Mouse (Mus musculus) MEL-GATA-1-ER (cell line): ENCODE measurements around the gene Nppa.
"Not testable (repeated sequence)": the region's sequence is repeated elsewhere in the genome, so short reads cannot be mapped to it uniquely, and the experiment has no call there.

Experiments
- DNase-seq: peaks from one replicate; pipeline ENCODE4 v3.0.0-alpha.2; 2012; ENCODE audit warnings: low read depth; ENCODE audit errors: extremely low read depth

Gene Nppa

GRCm38 (mm10) chr4:148009641-148010040 is 9.1 kb downstream of the Nppa start:
- DNase-seq: no peak

- no peak for DNase-seq
Measured at GRCm38 (mm10) chr4:148011332-148011731, 10.8 kb downstream of the Nppa start.

GRCm38 (mm10) chr4:148012216-148012615 is 11.7 kb downstream of the Nppa start:
- DNase-seq: no peak

- no peak for DNase-seq
Measured at GRCm38 (mm10) chr4:148015418-148015817, 14.9 kb downstream of the Nppa start.

GRCm38 (mm10) chr4:148016981-148017380 is 16.5 kb downstream of the Nppa start:
- DNase-seq: no peak

- no peak for DNase-seq
Measured at GRCm38 (mm10) chr4:148018410-148018809, 17.9 kb downstream of the Nppa start.

GRCm38 (mm10) chr4:148024003-148024402 is 23.5 kb downstream of the Nppa start:
- no peak for DNase-seq

- DNase-seq: no peak
Measured at GRCm38 (mm10) chr4:148029297-148029696, 28.8 kb downstream of the Nppa start.

GRCm38 (mm10) chr4:148030506-148030905 is 30.0 kb downstream of the Nppa start:
- no peak for DNase-seq

- DNase-seq: no peak
Measured at GRCm38 (mm10) chr4:148033858-148034410, 33.4 kb downstream of the Nppa start.

GRCm38 (mm10) chr4:148035440-148035839 is 34.9 kb downstream of the Nppa start:
- no peak for DNase-seq

- no peak for DNase-seq
Measured at GRCm38 (mm10) chr4:148038079-148038599, 37.6 kb downstream of the Nppa start.

- peak; percentile 93 for DNase-seq
Measured at GRCm38 (mm10) chr4:148038600-148039253, 38.2 kb downstream of the Nppa start, which contains the start of the genes Clcn6 and Mthfr. TSS of gene Clcn6 (minus strand) at chr4:148038821. TSS of gene Mthfr (plus strand) at chr4:148039077.

- no peak for DNase-seq
Measured at GRCm38 (mm10) chr4:148039254-148040028, 38.9 kb downstream of the Nppa start.

GRCm38 (mm10) chr4:148040029-148040830 is 39.7 kb downstream of the Nppa start:
- DNase-seq: no peak

- peak; percentile 24 for DNase-seq
Measured at GRCm38 (mm10) chr4:148040933-148041610, 40.5 kb downstream of the Nppa start.

GRCm38 (mm10) chr4:148041611-148042191 is 41.2 kb downstream of the Nppa start:
- no peak for DNase-seq

GRCm38 (mm10) chr4:148043327-148043726 is 42.8 kb downstream of the Nppa start:
- not testable (repeated sequence) for DNase-seq

- DNase-seq: no peak
Measured at GRCm38 (mm10) chr4:148044113-148044512, 43.6 kb downstream of the Nppa start.

- DNase-seq: peak; percentile 97
Measured at GRCm38 (mm10) chr4:148046450-148047031, 46.0 kb downstream of the Nppa start.
